Mouse (Mus musculus): ENCODE data around the gene Gm44502.

DNA sequence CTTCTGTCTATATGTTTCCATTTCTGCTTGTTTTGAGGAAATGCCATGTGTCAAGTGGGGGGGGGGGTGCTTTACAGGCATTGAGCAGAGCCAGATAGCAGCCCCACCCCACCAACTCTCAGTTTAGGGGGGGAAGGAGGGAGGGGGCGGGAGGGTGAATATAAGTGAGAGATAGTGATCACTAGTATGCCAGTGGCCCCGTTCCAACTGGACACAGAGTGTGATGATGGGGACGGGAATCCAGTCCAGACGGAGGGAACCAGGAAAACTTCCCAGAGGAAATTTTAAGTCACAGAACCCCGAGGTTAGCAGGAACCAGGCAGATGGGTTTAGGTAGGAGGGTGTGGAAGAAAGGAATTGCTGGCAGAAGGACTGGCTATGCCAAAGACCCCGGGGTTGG, 26.1 kb upstream of the Gm44502 start:
- TF ChIP-seq CTCF (conservative IDR thresholded peaks at IDR 0.05; ENCODE audit: low read length) (no peak), NANOG (IDR thresholded peaks at IDR 0.05; ENCODE audit: borderline replicate concordance, low read length) (no peak)

Measured in E14TG2a.4 (cell line).